Mouse (Mus musculus) lung, embryonic 15.5 days (tissue): Measurements from ENCODE around the gene Gm3667. TPM values are rescaled to one million over a fixed set of nuclear protein-coding genes. Genes with fewer than 3 reads are reported as not detected.
"Not testable (repeated sequence)": the region's sequence is repeated elsewhere in the genome, so short reads cannot be mapped to it uniquely, and the experiment has no call there.

Experiments
- ATAC-seq: fragments of 200-750 bp; cut with Nextera tagmentation; 2 replicates; pipeline ENCODE4 v1.8.0; 2017; ENCODE audit warnings: moderate number of reproducible peaks, borderline replicate concordance; ENCODE audit not compliant: low FRiP score, low TSS enrichment; ENCODE audit errors: extremely low read depth
- H3K27ac ChIP-seq: fragments of 300-500 bp; sonication (generic); 2 replicates; pipeline ENCODE4 v1.5.1; 2015; ENCODE audit warnings: moderate library complexity, mild to moderate bottlenecking, inconsistent platforms
- H3K27me3 ChIP-seq: fragments of 300-500 bp; sonication (generic); 2 replicates; pipeline ENCODE4 v1.6.1; 2015; ENCODE audit warnings: inconsistent platforms
- H3K36me3 ChIP-seq: fragments of 300-500 bp; sonication (generic); 2 replicates; pipeline ENCODE4 v1.6.1; 2015; ENCODE audit warnings: inconsistent platforms
- H3K4me1 ChIP-seq: fragments of 300-500 bp; sonication (generic); 2 replicates; pipeline ENCODE4 v1.6.1; 2015; ENCODE audit warnings: inconsistent platforms
- H3K4me2 ChIP-seq: fragments of 300-500 bp; sonication (generic); 2 replicates; pipeline ENCODE4 v1.6.1; 2015; ENCODE audit warnings: inconsistent platforms, mild to moderate bottlenecking, moderate library complexity
- H3K4me3 ChIP-seq: fragments of 300-500 bp; sonication (generic); 2 replicates; pipeline ENCODE4 v1.5.1; 2015; ENCODE audit warnings: mild to moderate bottlenecking, inconsistent platforms
- H3K9ac ChIP-seq: fragments of 300-500 bp; sonication (generic); 2 replicates; pipeline ENCODE4 v1.6.1; 2015; ENCODE audit warnings: inconsistent platforms
- H3K9me3 ChIP-seq: fragments of 300-500 bp; sonication (generic); 2 replicates; pipeline ENCODE4 v1.6.1; 2016; ENCODE audit warnings: inconsistent platforms
- WGBS: fragments of 180-500 bp; shearing (Covaris S2); methylation state at CpG from one replicate; pipeline ENCODE4 v1.1.7; 2015; 5-methylcytosine and 5-hydroxymethylcytosine counted together
- polyA plus RNA-seq: library from polyadenylated mRNA; unstranded; fragments of >200 nt; fragmentation: Nextera tagmentation; extraction: Ambion mirVana; gene quantifications from 2 replicates; pipeline ENCODE4 v1.2.1, GENCODE M21; 2015

Gene Gm3667
- 0.75 and 0.84 TPM in 2 replicates for polyA plus RNA-seq

DNA sequence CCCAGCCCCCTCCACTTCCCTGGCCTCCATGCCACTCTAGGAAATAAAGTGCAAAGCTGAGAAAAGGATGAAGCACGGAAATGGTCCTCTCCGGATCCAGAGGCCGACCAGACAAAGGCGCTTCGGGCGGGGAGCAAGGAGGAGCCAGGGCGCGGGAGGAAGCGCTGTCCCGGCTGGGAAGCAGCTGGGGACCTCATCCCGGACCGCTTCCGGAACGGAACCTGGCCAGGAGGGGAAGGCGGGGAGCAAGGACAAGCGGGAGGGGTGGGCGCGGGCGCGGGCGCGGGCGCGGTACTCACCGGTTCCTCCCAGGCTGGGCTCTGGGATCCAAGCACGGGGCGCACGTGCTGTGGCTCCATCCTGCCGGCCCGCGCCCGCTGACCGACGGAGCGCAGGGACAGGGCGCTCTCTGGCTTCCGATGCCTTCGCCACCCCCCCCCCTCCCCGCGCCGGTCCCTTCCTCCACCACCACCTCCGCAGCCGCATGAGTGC lies at the start of gene Gm3667:
Gene Gm3667, minus strand, starts transcription at position 442 of the 492 bp plus-strand sequence.
- H3K9ac ChIP-seq, H3K27ac ChIP-seq, H3K4me1 ChIP-seq, H3K36me3 ChIP-seq, ATAC-seq, H3K9me3 ChIP-seq, H3K27me3 ChIP-seq: not testable (repeated sequence)
- Histone ChIP-seq H3K4me2 (peak within 1 kb of the TSS; percentile 63), H3K4me3 (peak within 1 kb of the TSS; percentile 35)
- 2% methylated on average over 19 of the region's 43 CpGs for WGBS

- not testable (repeated sequence) for H3K27ac ChIP-seq, H3K9me3 ChIP-seq, H3K36me3 ChIP-seq, H3K9ac ChIP-seq, H3K4me3 ChIP-seq, H3K27me3 ChIP-seq, ATAC-seq, H3K4me2 ChIP-seq, H3K4me1 ChIP-seq
- 98% methylated on average over 18 of the region's 24 CpGs for WGBS
Measured at GRCm38 (mm10) chr14:6899881-6900280, 10.1 kb upstream of the Gm3667 start.

DNA sequence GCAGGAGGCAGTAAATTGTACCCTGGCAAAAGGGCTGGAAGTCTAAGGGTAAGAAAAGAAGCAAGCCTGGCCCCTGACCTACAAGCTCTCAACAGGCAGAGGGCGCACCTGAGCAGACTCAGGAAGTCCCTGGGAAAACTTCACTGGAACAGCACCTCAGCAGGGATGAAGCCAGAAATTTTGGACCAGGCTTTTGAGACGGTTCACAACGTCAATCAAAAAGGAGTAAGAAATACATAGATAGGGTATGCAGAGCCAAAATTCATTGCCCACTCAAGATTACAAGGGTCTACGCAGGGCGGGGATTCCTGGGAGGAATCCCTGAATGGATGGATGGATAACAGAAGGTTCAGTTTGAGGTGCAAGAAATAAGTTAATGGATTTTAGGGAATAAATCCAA lies 951 bp downstream of the Gm3667 start:
- H3K4me1 ChIP-seq, H3K4me3 ChIP-seq, H3K9ac ChIP-seq, H3K27ac ChIP-seq, H3K9me3 ChIP-seq, H3K27me3 ChIP-seq, ATAC-seq, H3K36me3 ChIP-seq: not testable (repeated sequence)
- WGBS: 6% methylated on average over 5 of the region's 5 CpGs
- H3K4me2 ChIP-seq: peak overlapping the region; percentile 63; the same call in 1 of the 2 replicates

GRCm38 (mm10) chr14:6840211-6840610 lies 49.6 kb downstream of the Gm3667 start, which contains the start of gene Gm3642:
Gene Gm3642, minus strand, starts transcription at chr14:6840311.
- not testable (repeated sequence) for H3K9me3 ChIP-seq, H3K9ac ChIP-seq, H3K4me3 ChIP-seq, H3K4me1 ChIP-seq, ATAC-seq, H3K27ac ChIP-seq, H3K27me3 ChIP-seq, H3K4me2 ChIP-seq, H3K36me3 ChIP-seq
- no CpG with 5 or more reads among the region's 3 CpGs for WGBS

GRCm38 (mm10) chr14:6823297-6823696 lies 66.5 kb downstream of the Gm3667 start:
- ATAC-seq, H3K36me3 ChIP-seq, H3K9me3 ChIP-seq, H3K27ac ChIP-seq, H3K27me3 ChIP-seq, H3K9ac ChIP-seq, H3K4me2 ChIP-seq, H3K4me1 ChIP-seq, H3K4me3 ChIP-seq: not testable (repeated sequence)
- WGBS: 95% methylated on average over 3 of the region's 3 CpGs

Other genes with a start within 250 kb of the Gm3667 start
- gene Gm10251, start 205.8 kb downstream of the Gm3667 start, polyA plus RNA-seq: not detected in 2 replicates
- gene Gm8050, start 169.7 kb downstream of the Gm3667 start, polyA plus RNA-seq: not detected in 2 replicates
- gene Gm3636, start 147.6 kb downstream of the Gm3667 start, polyA plus RNA-seq: 2.9 and 3.0 TPM in 2 replicates
- not detected in 2 replicates for gene Gm8362, start 115.6 kb downstream of the Gm3667 start, polyA plus RNA-seq
- gene Gm3642, start 49.7 kb downstream of the Gm3667 start, polyA plus RNA-seq: not detected in 2 replicates
- gene Gm6356, start 83.9 kb upstream of the Gm3667 start, polyA plus RNA-seq: not detected in 2 replicates
- 0.39 and 0.50 TPM in 2 replicates for gene Gm10406, start 137.5 kb upstream of the Gm3667 start, polyA plus RNA-seq
- not detected in 2 replicates for gene Gm3685, start 155.0 kb upstream of the Gm3667 start, polyA plus RNA-seq
- 0.94 and 1.00 TPM in 2 replicates for gene Gm3696, start 210.7 kb upstream of the Gm3667 start, polyA plus RNA-seq
- not detected in 2 replicates for gene Gm6676, start 235.4 kb upstream of the Gm3667 start, polyA plus RNA-seq